Comparison of ENCODE assay signal across 9 mouse cellular contexts in genomic region chr9:31463692-31464474, GRCm38 (mm10). TPM values are rescaled to one million over a fixed set of nuclear protein-coding genes. Genes with fewer than 3 reads are reported as not detected.
DNase-seq lines count a peak whose midpoint lies in the region; ATAC-seq lines count a peak whose summit lies in the region.
"Had no signal": no experiment of that assay in that cellular context is flagged by ENCODE, and none has a peak within 500 bp of the region (broad histone marks: within the 10 kb centered on the region; RNA-seq: fewer than 3 reads in every experiment).

Tmem45b (minus strand) TSS chr9:31464462.

- H3K36me3 ChIP-seq in heart, embryonic 14.5 days (ENCODE audit: control insufficient read depth, insufficient read depth, low read length) = no peaks in the 10 kb centered on the region
- no peaks in the 10 kb centered on the region for H3K36me3 ChIP-seq in embryonic facial prominence, embryonic 10.5 days (replicated peaks)
- H3K36me3 ChIP-seq in midbrain, embryonic 13.5 days = no peaks in the 10 kb centered on the region

- ATAC-seq in heart, embryonic 14.5 days (ENCODE audit: insufficient number of reproducible peaks, insufficient read depth, low FRiP score, low read depth) = no peak
- 0 out of 2 replicates have a peak, but pooled peaks have one; percentile 27 for ATAC-seq in midbrain, embryonic 13.5 days

- H3K9ac ChIP-seq in heart, embryonic 14.5 days (ENCODE audit: low read length) = no peak within 1 kb of the TSS
- peak within 1 kb of the TSS; percentile 39 for H3K9ac ChIP-seq in midbrain, embryonic 13.5 days (replicated peaks)

- peaks cover 37% of the 10 kb centered on the region for H3K27me3 ChIP-seq in heart, embryonic 14.5 days (ENCODE audit: control insufficient read depth, insufficient read depth, low read length)
- peaks cover 43% of the 10 kb centered on the region for H3K27me3 ChIP-seq in embryonic facial prominence, embryonic 10.5 days (replicated peaks; ENCODE audit: low read depth, poor library complexity, severe bottlenecking)
- peaks cover 29% of the 10 kb centered on the region for H3K27me3 ChIP-seq in midbrain, embryonic 13.5 days

- H3K9me3 ChIP-seq in heart, embryonic 14.5 days (ENCODE audit: control insufficient read depth, low read length) = no peaks in the 10 kb centered on the region
- H3K9me3 ChIP-seq in embryonic facial prominence, embryonic 10.5 days = no peaks in the 10 kb centered on the region
- H3K9me3 ChIP-seq in midbrain, embryonic 13.5 days = no peaks in the 10 kb centered on the region

- no peak for DNase-seq in heart, adult 8-10 months (ENCODE audit: low spot score)
- peak; percentile 14 for DNase-seq in embryonic facial prominence, embryonic 10.5 days (ENCODE audit: low spot score)
- DNase-seq in kidney, adult 11 months = peak; percentile 20
- no peak for DNase-seq in embryo, embryonic 9.5 days (ENCODE audit: extremely low spot score)
- DNase-seq in left cerebral cortex, adult 9 months (ENCODE audit: low spot score in 2 of 2) = no peak
- DNase-seq in cerebellum, adult 8-10 months = no peak

- no peak within 1 kb of the TSS for H3K27ac ChIP-seq in heart, embryonic 14.5 days (replicated peaks in 1 of 2; ENCODE audit: control insufficient read depth in 1 of 2, insufficient read depth in 1 of 2, low read depth in 2 of 2, low read length in 2 of 2)
- H3K27ac ChIP-seq in embryonic facial prominence, embryonic 10.5 days (replicated peaks) = no peak within 1 kb of the TSS
- no peak within 1 kb of the TSS for H3K27ac ChIP-seq in midbrain, embryonic 13.5 days

- 4% methylated on average over 30 of the region's 33 CpGs for WGBS in heart, embryonic 14.5 days
- WGBS in embryonic facial prominence, embryonic 10.5 days = 7% methylated on average over 33 of the region's 33 CpGs
- WGBS in midbrain, embryonic 13.5 days = 11% methylated on average over 33 of the region's 33 CpGs

- peak within 1 kb of the TSS; percentile 0 to 22; a peak in 3 of 4 replicates for H3K4me3 ChIP-seq in heart, embryonic 14.5 days (ENCODE audit: control insufficient read depth in 1 of 2, insufficient read depth in 1 of 2, low read depth in 1 of 2, low read length in 2 of 2)
- peak within 1 kb of the TSS; percentile 42 for H3K4me3 ChIP-seq in embryonic facial prominence, embryonic 10.5 days
- peak within 1 kb of the TSS; percentile 21 for H3K4me3 ChIP-seq in midbrain, embryonic 13.5 days (replicated peaks)
- H3K4me3 ChIP-seq: erythroblast, embryonic 14.5 days had no signal

- peaks cover 2 to 9% of the 10 kb centered on the region in 2 experiments; a peak in 2 of 4 replicates for H3K4me1 ChIP-seq in heart, embryonic 14.5 days (ENCODE audit: control insufficient read depth in 2 of 2, insufficient read depth in 2 of 2, low read length in 2 of 2)
- peaks cover 10% of the 10 kb centered on the region for H3K4me1 ChIP-seq in embryonic facial prominence, embryonic 10.5 days
- peaks cover 10% of the 10 kb centered on the region for H3K4me1 ChIP-seq in midbrain, embryonic 13.5 days (replicated peaks)

- H3K4me2 ChIP-seq in heart, embryonic 14.5 days (ENCODE audit: low read length) = peak within 1 kb of the TSS; percentile 54
- H3K4me2 ChIP-seq in midbrain, embryonic 13.5 days (replicated peaks) = peak within 1 kb of the TSS; percentile 40

RNA-seq across cellular contexts. Expression of gene Tmem45b, which starts in this region (rescaled TPM):
- polyA plus RNA-seq in heart, embryonic 14.5 days (2014; fragmentation: Nextera tagmentation; extraction: Ambion mirVana) = not detected in 2 replicates
- 1 to 10 TPM in 2 of 4 experiments, under 1 TPM in 2; 0.56 to 1.5 (median 0.89) TPM for total RNA-seq in heart, adult 8-10 months (2022)
- not detected in 2 replicates for polyA plus RNA-seq in embryonic facial prominence, embryonic 10.5 days (2016; fragmentation: Nextera tagmentation; extraction: Ambion mirVana)
- 0.13 and 0.18 TPM in 2 replicates for polyA plus RNA-seq in midbrain, embryonic 13.5 days (2015; fragmentation: Nextera tagmentation; extraction: Ambion mirVana)
- polyA plus RNA-seq: erythroblast, embryonic 14.5 days had no signal

Comparison
In these comparisons a context has a peak if more than half of its experiments do, and no peak if none do; other contexts are left out.
1. Peak in DNase-seq and H3K4me3 ChIP-seq in embryonic facial prominence, embryonic 10.5 days; RNA of the gene not detected or under 1 TPM.
2. Peak in ATAC-seq, H3K4me3 ChIP-seq, H3K9ac ChIP-seq and H3K4me2 ChIP-seq in midbrain, embryonic 13.5 days; RNA of the gene not detected or under 1 TPM.